Mouse (Mus musculus): Measurements from ENCODE around the gene Rapgef1.

DNA sequence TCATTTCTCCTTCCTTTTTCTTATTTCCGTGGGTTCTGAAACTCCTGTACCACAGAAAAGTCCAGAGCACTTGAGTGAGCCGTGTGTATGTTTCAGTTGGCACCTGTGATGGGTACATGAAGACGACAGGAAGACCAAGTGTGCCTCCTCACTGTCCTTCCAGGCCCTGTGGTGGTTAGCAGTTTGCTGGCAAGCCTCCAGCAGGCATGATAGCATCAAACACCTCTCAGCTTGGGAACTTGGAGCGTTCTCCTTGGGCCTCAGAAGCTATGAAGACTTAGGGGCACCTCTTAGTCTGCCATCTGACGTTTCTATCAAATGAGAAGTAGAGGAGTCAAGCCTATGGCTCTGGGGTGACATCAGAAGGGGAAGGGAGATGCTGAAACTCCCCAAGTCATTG, 99.1 kb downstream of the Rapgef1 start:
- TF ChIP-seq CTCF (IDR thresholded peaks at IDR 0.05; ENCODE audit: control insufficient read depth, insufficient read depth, insufficient replicate concordance, low read depth, low read length) = no peak
- no peak for TF ChIP-seq POLR2A (IDR thresholded peaks at IDR 0.05; ENCODE audit: control insufficient read depth, low read depth, low read length)
